Mouse (Mus musculus) liver, embryonic 12.5 days (tissue): Measurements from ENCODE around the gene Arl4c. TPM values are rescaled to one million over a fixed set of nuclear protein-coding genes. Genes with fewer than 3 reads are reported as not detected.

Experiments
- ATAC-seq: fragments of 200-750 bp; cut with Nextera tagmentation; 2 replicates; pipeline ENCODE4 v1.8.0; 2017; ENCODE audit warnings: moderate number of reproducible peaks, mild to moderate bottlenecking, moderate library complexity
- H3K27ac ChIP-seq: fragments of 300-500 bp; sonication (generic); 2 replicates; pipeline ENCODE4 v1.5.1; 2016; ENCODE audit warnings: mild to moderate bottlenecking
- H3K27me3 ChIP-seq: fragments of 300-500 bp; sonication (generic); replicated peaks from 2 replicates; pipeline ENCODE4 v1.6.1; 2016; ENCODE audit warnings: mild to moderate bottlenecking, moderate library complexity
- H3K36me3 ChIP-seq: fragments of 300-500 bp; sonication (generic); 2 replicates; pipeline ENCODE4 v1.6.1; 2016; ENCODE audit warnings: mild to moderate bottlenecking, moderate library complexity
- H3K4me1 ChIP-seq: fragments of 300-500 bp; sonication (generic); 2 replicates; pipeline ENCODE4 v1.6.1; 2016
- H3K4me2 ChIP-seq: fragments of 300-500 bp; sonication (generic); 2 replicates; pipeline ENCODE4 v1.6.1; 2016; ENCODE audit warnings: mild to moderate bottlenecking, moderate library complexity
- H3K4me3 ChIP-seq: fragments of 300-500 bp; sonication (generic); 2 replicates; pipeline ENCODE4 v1.5.1; 2016; ENCODE audit warnings: mild to moderate bottlenecking, moderate library complexity
- H3K9ac ChIP-seq: fragments of 300-500 bp; sonication (generic); 2 replicates; pipeline ENCODE4 v1.6.1; 2016; ENCODE audit warnings: mild to moderate bottlenecking, moderate library complexity
- H3K9me3 ChIP-seq: fragments of 300-500 bp; sonication (generic); replicated peaks from 2 replicates; pipeline ENCODE4 v1.6.1; 2016; ENCODE audit warnings: mild to moderate bottlenecking, moderate library complexity
- WGBS: fragments of 180-500 bp; shearing (Covaris S2); methylation state at CpG from one replicate; pipeline ENCODE4 v1.1.7; 2016; ENCODE audit not compliant: insufficient replicate concordance; 5-methylcytosine and 5-hydroxymethylcytosine counted together
- polyA plus RNA-seq: library from polyadenylated mRNA; unstranded; fragments of >200 nt; fragmentation: Nextera tagmentation; extraction: Ambion mirVana; gene quantifications from 2 replicates; pipeline ENCODE4 v1.2.1, GENCODE M21; 2016

Gene Arl4c
- polyA plus RNA-seq, 1 experiment from 2014 or later, result 2.3 TPM

- WGBS, result 54% methylated on average over 4 of the region's 4 CpGs
- H3K27ac ChIP-seq, result no peak overlapping the region
- no peak for ATAC-seq
These were observed 31.2 kb downstream of the Arl4c start for GRCm38 (mm10) chr1:88670807-88671206.

GRCm38 (mm10) chr1:88668846-88669810 is 32.9 kb downstream of the Arl4c start:
- no peak overlapping the region for H3K27ac ChIP-seq
- H3K9ac ChIP-seq, result no peak overlapping the region
- H3K36me3 ChIP-seq, result no peaks in the 10 kb centered on the region
- no peak for ATAC-seq
- no peaks in the 10 kb centered on the region for H3K4me1 ChIP-seq
- H3K9me3 ChIP-seq, result no peaks in the 10 kb centered on the region
- H3K4me2 ChIP-seq, result no peak overlapping the region
- 60% methylated on average over 14 of the region's 14 CpGs for WGBS
- no peak overlapping the region for H3K4me3 ChIP-seq
- H3K27me3 ChIP-seq, result no peaks in the 10 kb centered on the region

More at GRCm38 (mm10) chr1:88670807-88671206, 31.2 kb downstream of the Arl4c start:
- Histone ChIP-seq H3K36me3 (no peaks in the 10 kb centered on the region), H3K9me3 (no peaks in the 10 kb centered on the region), H3K9ac (no peak overlapping the region), H3K27me3 (no peaks in the 10 kb centered on the region), H3K4me3 (no peak overlapping the region), H3K4me1 (no peaks in the 10 kb centered on the region), H3K4me2 (no peak overlapping the region)

- Histone ChIP-seq H3K4me1 (no peaks in the 10 kb centered on the region), H3K9me3 (no peaks in the 10 kb centered on the region), H3K27me3 (no peaks in the 10 kb centered on the region), H3K4me3 (no peak overlapping the region), H3K27ac (no peak overlapping the region), H3K36me3 (no peaks in the 10 kb centered on the region), H3K4me2 (no peak overlapping the region), H3K9ac (no peak overlapping the region)
- WGBS, result 23% methylated on average over 7 of the region's 7 CpGs
- no peak for ATAC-seq
These were observed 33.7 kb downstream of the Arl4c start for GRCm38 (mm10) chr1:88668353-88668752.

- Histone ChIP-seq H3K4me2 (no peak overlapping the region), H3K36me3 (no peaks in the 10 kb centered on the region), H3K9me3 (no peaks in the 10 kb centered on the region), H3K27me3 (no peaks in the 10 kb centered on the region), H3K27ac (no peak overlapping the region), H3K9ac (no peak overlapping the region), H3K4me3 (no peak overlapping the region), H3K4me1 (no peaks in the 10 kb centered on the region)
- no peak for ATAC-seq
- 38% methylated on average over 3 of the region's 3 CpGs for WGBS
These were observed 37.4 kb downstream of the Arl4c start for GRCm38 (mm10) chr1:88664623-88665022.

- Histone ChIP-seq H3K9ac (no peak overlapping the region), H3K27me3 (no peaks in the 10 kb centered on the region), H3K27ac (no peak overlapping the region), H3K9me3 (no peaks in the 10 kb centered on the region), H3K4me2 (no peak overlapping the region), H3K4me3 (no peak overlapping the region), H3K4me1 (no peaks in the 10 kb centered on the region), H3K36me3 (no peaks in the 10 kb centered on the region)
- 54% methylated on average over 5 of the region's 5 CpGs for WGBS
- no peak for ATAC-seq
These were observed 39.3 kb downstream of the Arl4c start for GRCm38 (mm10) chr1:88662736-88663135.

GRCm38 (mm10) chr1:88661209-88661608 is 40.8 kb downstream of the Arl4c start:
- H3K4me2 ChIP-seq, result no peak overlapping the region
- no peaks in the 10 kb centered on the region for H3K9me3 ChIP-seq
- no peak overlapping the region for H3K27ac ChIP-seq
- no peak for ATAC-seq
- no peaks in the 10 kb centered on the region for H3K36me3 ChIP-seq
- peaks cover under 1% of the 10 kb centered on the region; the same call in 1 of the 2 replicates for H3K4me1 ChIP-seq
- WGBS, result 45% methylated on average over 3 of the region's 3 CpGs
- H3K9ac ChIP-seq, result no peak overlapping the region
- no peak overlapping the region for H3K4me3 ChIP-seq
- H3K27me3 ChIP-seq, result no peaks in the 10 kb centered on the region

- H3K27ac ChIP-seq, result no peak overlapping the region
- ATAC-seq, result no peak
- H3K4me3 ChIP-seq, result no peak overlapping the region
- WGBS, result 72% methylated on average over 6 of the region's 6 CpGs
- H3K4me1 ChIP-seq, result peaks cover 7% of the 10 kb centered on the region; the same call in 1 of the 2 replicates
- no peak overlapping the region for H3K9ac ChIP-seq
- no peaks in the 10 kb centered on the region for H3K36me3 ChIP-seq
- H3K4me2 ChIP-seq, result no peak overlapping the region
- no peaks in the 10 kb centered on the region for H3K9me3 ChIP-seq
- no peaks in the 10 kb centered on the region for H3K27me3 ChIP-seq
These were observed 43.6 kb downstream of the Arl4c start for GRCm38 (mm10) chr1:88658290-88658857.

GRCm38 (mm10) chr1:88656096-88656480 is 45.9 kb downstream of the Arl4c start:
- WGBS, result 57% methylated on average over 5 of the region's 5 CpGs
- no peaks in the 10 kb centered on the region for H3K36me3 ChIP-seq
- no peak overlapping the region for H3K9ac ChIP-seq

GRCm38 (mm10) chr1:88655473-88656095 is 46.4 kb downstream of the Arl4c start:
- 54% methylated on average over 3 of the region's 3 CpGs for WGBS
- H3K9ac ChIP-seq, result no peak overlapping the region
- no peak overlapping the region for H3K4me3 ChIP-seq
- no peaks in the 10 kb centered on the region for H3K36me3 ChIP-seq
- no peak overlapping the region for H3K4me2 ChIP-seq
- ATAC-seq, result no peak
- no peaks in the 10 kb centered on the region for H3K27me3 ChIP-seq
- H3K9me3 ChIP-seq, result no peaks in the 10 kb centered on the region
- peaks cover 7% of the 10 kb centered on the region; the same call in 1 of the 2 replicates for H3K4me1 ChIP-seq
- no peak overlapping the region for H3K27ac ChIP-seq

More at GRCm38 (mm10) chr1:88656096-88656480, 45.9 kb downstream of the Arl4c start:
- ATAC-seq, result no peak
- Histone ChIP-seq H3K27me3 (no peaks in the 10 kb centered on the region), H3K9me3 (no peaks in the 10 kb centered on the region), H3K4me1 (peaks cover 7% of the 10 kb centered on the region; the same call in 1 of the 2 replicates), H3K4me2 (no peak overlapping the region), H3K4me3 (no peak overlapping the region), H3K27ac (no peak overlapping the region)

GRCm38 (mm10) chr1:88654521-88655472 is 47.2 kb downstream of the Arl4c start:
- 24% methylated on average over 9 of the region's 9 CpGs for WGBS

More at GRCm38 (mm10) chr1:88654521-88655472, 47.2 kb downstream of the Arl4c start:
- Histone ChIP-seq H3K9me3 (no peaks in the 10 kb centered on the region), H3K4me2 (no peak overlapping the region), H3K4me3 (no peak overlapping the region), H3K27ac (no peak overlapping the region), H3K9ac (no peak overlapping the region), H3K27me3 (no peaks in the 10 kb centered on the region), H3K36me3 (no peaks in the 10 kb centered on the region), H3K4me1 (peaks cover 7% of the 10 kb centered on the region; the same call in 1 of the 2 replicates)
- ATAC-seq, result no peak
